Mouse (Mus musculus) hematopoietic stem cell, adult 5-6 weeks (primary cell): ENCODE results near the gene Miga2. TPM values are rescaled to one million over a fixed set of nuclear protein-coding genes. Genes with fewer than 3 reads are reported as not detected.

Source experiments
- ATAC-seq, 2 experiments: fragments of 125-278 bp in 1 of 2; replicated peaks in 1 of 2; 2 replicates each; pipeline ENCODE4 v1.8.0; 2016 to 2017; ENCODE audit warnings: inconsistent platforms in 2 of 2, mild to moderate bottlenecking in 2 of 2, moderate number of reproducible peaks in 2 of 2, low read depth in 1 of 2, moderate TSS enrichment in 1 of 2; ENCODE audit not compliant: low FRiP score in 2 of 2, poor library complexity in 2 of 2, severe bottlenecking in 2 of 2, insufficient read depth in 1 of 2, low TSS enrichment in 1 of 2
- total RNA-seq: library from RNA; stranded (forward); fragments of 172-1452, 232-1000 nt; gene quantifications from 2 replicates; pipeline ENCODE4 v1.2.3, GENCODE M21; 2017

Miga2 gene
- total RNA-seq, 1 experiment from 2014 or later = 14.8 TPM

DNA sequence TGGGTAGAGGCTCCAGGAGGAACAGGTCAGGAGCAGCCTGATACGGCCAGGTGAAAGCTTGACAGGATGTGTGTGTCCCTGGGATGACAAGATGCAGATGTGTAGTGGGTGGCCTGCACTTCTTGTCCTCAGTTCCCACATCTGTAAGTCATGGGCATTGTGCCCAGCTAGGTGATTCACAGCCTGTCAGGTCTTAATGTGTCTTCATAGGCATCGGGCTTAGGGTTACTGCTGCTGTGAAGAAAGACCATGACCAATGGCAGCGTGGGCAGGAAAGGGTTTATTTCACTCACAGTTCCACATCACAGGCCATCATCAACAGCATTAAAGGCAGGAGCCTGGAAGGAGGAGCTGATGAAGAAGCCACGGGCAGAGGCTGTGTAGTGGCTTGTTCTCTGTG, 21.6 kb downstream of the Miga2 start:
- no peak for ATAC-seq

- ATAC-seq = no peak
Measured at GRCm38 (mm10) chr2:30386913-30387312, 22.9 kb downstream of the Miga2 start.

GRCm38 (mm10) chr2:30389000-30389399, 25.0 kb downstream of the Miga2 start:
- no peak for ATAC-seq

- peak; percentile 96 for ATAC-seq
Measured at GRCm38 (mm10) chr2:30392114-30392576, 28.1 kb downstream of the Miga2 start, which contains the start of gene Dolpp1. Gene Dolpp1, plus strand, starts transcription at chr2:30392254.

- peak; percentile 19 to 25; a peak in 2 of 4 replicates for ATAC-seq
Measured at GRCm38 (mm10) chr2:30392577-30393369, 28.7 kb downstream of the Miga2 start.

DNA sequence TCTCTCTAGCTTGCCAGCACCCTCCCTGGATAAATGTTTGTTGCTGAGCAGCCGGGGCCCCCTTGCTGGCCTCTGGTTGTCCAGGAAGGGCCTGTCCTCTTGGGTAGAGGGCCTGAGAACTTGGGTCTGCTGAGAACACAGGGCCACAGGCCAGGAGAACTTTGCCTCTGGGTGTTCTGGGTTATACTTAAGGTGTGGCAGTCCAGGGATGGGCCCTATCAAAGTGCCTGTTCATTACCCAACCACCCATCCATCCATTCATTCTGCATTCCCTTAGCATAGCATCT, 29.3 kb downstream of the Miga2 start:
- ATAC-seq = no peak

DNA sequence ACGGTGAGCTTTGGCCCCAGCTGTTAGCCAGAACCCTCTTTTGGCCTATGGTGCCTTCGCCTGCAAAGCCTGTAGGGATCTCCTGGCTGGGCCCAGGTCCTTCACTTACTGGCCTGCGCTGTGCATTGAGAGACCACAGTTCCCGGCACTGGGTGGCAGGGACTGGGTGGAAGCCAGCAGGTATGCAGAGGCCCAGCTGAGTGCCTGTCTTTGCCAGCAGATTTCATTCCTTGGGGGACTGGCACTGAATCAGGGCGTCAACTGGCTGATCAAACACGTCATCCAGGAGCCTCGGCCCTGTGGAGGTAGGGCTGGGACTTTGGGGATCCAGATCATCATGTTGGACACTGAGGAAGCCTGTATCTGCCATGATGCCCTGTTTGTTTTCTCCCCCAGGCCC, 31.7 kb downstream of the Miga2 start:
- no peak for ATAC-seq

- ATAC-seq = no peak
Measured at GRCm38 (mm10) chr2:30396246-30396645, 32.2 kb downstream of the Miga2 start.

GRCm38 (mm10) chr2:30397986-30398512, 34.0 kb downstream of the Miga2 start:
- ATAC-seq = no peak

- ATAC-seq = no peak
Measured at GRCm38 (mm10) chr2:30399191-30400171, 35.4 kb downstream of the Miga2 start.

- ATAC-seq = no peak
Measured at GRCm38 (mm10) chr2:30401581-30401980, 37.5 kb downstream of the Miga2 start.

GRCm38 (mm10) chr2:30402351-30402826, 38.4 kb downstream of the Miga2 start:
- ATAC-seq = no peak

GRCm38 (mm10) chr2:30402843-30403242, 38.8 kb downstream of the Miga2 start:
- no peak for ATAC-seq

- ATAC-seq = no peak
Measured at GRCm38 (mm10) chr2:30403870-30404269, 39.8 kb downstream of the Miga2 start.

GRCm38 (mm10) chr2:30407221-30407620, 43.2 kb downstream of the Miga2 start:
- no peak for ATAC-seq

DNA sequence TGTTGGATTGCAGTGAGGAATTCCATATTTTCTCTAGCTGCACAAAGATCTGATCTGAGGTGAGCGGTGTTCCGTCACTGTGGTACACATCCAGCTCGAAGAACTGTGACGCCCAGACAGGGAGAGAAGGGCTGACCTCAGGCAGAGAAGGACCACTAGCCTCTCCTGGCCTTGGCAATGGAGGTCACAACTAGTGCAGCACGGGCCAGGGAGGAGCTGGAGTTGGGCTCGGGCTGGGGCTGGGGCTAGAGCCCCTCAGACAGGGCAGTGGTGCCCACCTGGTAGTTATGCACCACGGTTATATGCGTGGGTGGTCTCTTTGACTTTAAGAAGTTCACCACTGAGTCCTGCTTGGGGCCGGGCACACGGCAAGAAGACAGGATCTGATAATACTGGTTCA, 43.7 kb downstream of the Miga2 start:
- ATAC-seq = no peak

DNA sequence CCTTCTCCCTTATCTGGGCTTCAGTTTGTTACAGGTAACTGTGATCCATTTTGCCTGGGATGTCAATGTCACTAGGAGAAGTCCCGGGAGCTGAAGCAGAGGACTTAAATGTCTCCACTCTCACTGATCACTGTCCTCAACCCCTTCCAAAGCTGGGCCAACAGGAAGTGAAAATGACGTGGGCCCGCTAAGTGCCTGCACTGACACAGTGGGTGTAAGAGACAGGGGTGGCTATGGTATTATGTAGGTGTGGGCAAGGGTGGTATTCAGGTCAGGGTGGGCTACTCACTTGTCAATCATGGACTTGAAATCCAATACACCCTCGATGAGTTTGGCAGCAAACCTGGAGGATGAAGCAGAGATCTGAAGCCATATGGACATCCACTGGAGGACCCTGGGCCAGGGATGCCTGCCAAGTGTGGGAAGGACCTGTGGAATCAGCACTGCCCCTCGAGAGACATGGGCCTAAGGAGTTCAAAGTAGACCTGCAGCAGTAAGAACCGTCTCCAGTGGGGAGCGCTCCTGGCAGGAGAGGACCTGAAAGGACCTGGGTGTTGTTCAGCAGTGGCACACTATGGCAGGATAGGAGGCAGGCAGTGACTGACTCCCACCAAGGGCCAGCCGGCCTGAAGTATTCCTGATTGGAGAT, 44.5 kb downstream of the Miga2 start:
- no peak for ATAC-seq
